Mouse (Mus musculus) erythroblast, embryonic 14.5 days (primary cell): ENCODE data around the gene Olfr877.

Experiments
- GATA1 ChIP-seq: IDR thresholded peaks from 2 replicates; pipeline ENCODE4 v1.6.1; 2012; ENCODE audit warnings: low read length, inconsistent platforms, mixed read lengths
- TAL1 ChIP-seq: IDR thresholded peaks from 3 replicates; pipeline ENCODE4 v1.6.1; 2012; ENCODE audit warnings: low read length, inconsistent platforms, mixed read lengths

DNA sequence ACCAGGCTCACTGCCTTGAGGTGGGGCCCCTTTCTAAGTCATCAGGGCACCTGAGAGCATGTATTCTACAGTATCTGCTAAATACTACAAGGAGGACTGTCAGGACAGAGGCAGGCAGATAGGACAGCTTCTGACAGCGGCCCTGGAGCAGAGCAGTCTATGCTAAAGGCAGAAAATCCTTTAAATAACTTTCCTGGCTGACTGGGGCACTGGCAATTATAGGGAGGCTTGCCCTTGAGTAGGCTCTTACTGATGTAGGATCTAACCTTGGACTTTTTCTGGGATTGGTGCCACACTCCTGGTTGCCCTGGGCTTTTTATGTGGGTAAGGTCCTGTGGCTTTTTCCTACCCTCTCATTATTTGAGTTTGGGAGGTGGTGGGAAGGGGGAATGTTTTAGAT lies 16.2 kb downstream of the Olfr877 start:
- TF ChIP-seq GATA1 (no peak), TAL1 (no peak)
